Mouse (Mus musculus) myocyte (in vitro differentiated cells): ENCODE data around the gene Olfr110. TPM values are rescaled to one million over a fixed set of nuclear protein-coding genes. Genes with fewer than 3 reads are reported as not detected.
"Not testable (repeated sequence)": the region's sequence is repeated elsewhere in the genome, so short reads cannot be mapped to it uniquely, and the experiment has no call there.

ENCODE experiments used
- H3K27me3 ChIP-seq: one replicate; pipeline ENCODE4 v1.6.1; 2011; ENCODE audit not compliant: control insufficient read depth, insufficient read depth, insufficient read length
- H3K36me3 ChIP-seq: one replicate; pipeline ENCODE4 v1.6.1; 2011; ENCODE audit not compliant: control insufficient read depth, insufficient read depth
- H3K4me2 ChIP-seq: one replicate; pipeline ENCODE4 v1.6.1; 2011; ENCODE audit warnings: low read depth, control low read depth
- H3K4me3 ChIP-seq: one replicate; pipeline ENCODE4 v1.5.1; 2011; ENCODE audit warnings: mild to moderate bottlenecking, control low read depth, moderate library complexity
- H3K79me2 ChIP-seq: one replicate; pipeline ENCODE4 v1.6.1; 2011; ENCODE audit not compliant: control insufficient read depth, insufficient read depth
- H3ac ChIP-seq: one replicate; pipeline ENCODE4 v1.6.1; 2011; ENCODE audit not compliant: control insufficient read depth, insufficient read length
- CEBPB ChIP-seq: IDR thresholded peaks from 2 replicates; pipeline ENCODE4 v1.6.1; 2011; ENCODE audit warnings: mild to moderate bottlenecking, moderate library complexity; ENCODE audit not compliant: poor library complexity, insufficient read depth, severe bottlenecking
- E2F4 ChIP-seq: IDR thresholded peaks from one replicate; pipeline ENCODE4 v1.6.1; 2011; ENCODE audit warnings: mild to moderate bottlenecking, control low read depth, moderate library complexity; ENCODE audit not compliant: insufficient read depth
- MAX ChIP-seq: IDR thresholded peaks from one replicate; pipeline ENCODE4 v1.6.1; 2011; ENCODE audit warnings: low read depth, mild to moderate bottlenecking, control low read depth
- MYOD1 ChIP-seq, 3 experiments: IDR thresholded peaks; one replicate each; pipeline ENCODE4 v1.6.1; 2011; ENCODE audit warnings: control low read depth in 2 of 3, low read depth in 2 of 3, mild to moderate bottlenecking in 2 of 3, moderate library complexity in 1 of 3; ENCODE audit not compliant: insufficient read length in 2 of 3, control insufficient read depth in 1 of 3
- MYOG ChIP-seq, 3 experiments: IDR thresholded peaks; one replicate each; pipeline ENCODE4 v1.6.1; 2011; ENCODE audit warnings: control low read depth in 2 of 3, low read depth in 2 of 3, mild to moderate bottlenecking in 2 of 3; ENCODE audit not compliant: insufficient read length in 2 of 3, control insufficient read depth in 1 of 3, insufficient read depth in 1 of 3
- POLR2A ChIP-seq: IDR thresholded peaks from one replicate; pipeline ENCODE4 v1.6.1; 2011; ENCODE audit warnings: low read depth, mild to moderate bottlenecking, control low read depth, moderate library complexity; ENCODE audit not compliant: insufficient read length
- POLR2AphosphoS2 ChIP-seq: IDR thresholded peaks from one replicate; pipeline ENCODE4 v1.6.1; 2011; ENCODE audit warnings: low read depth, control low read depth; ENCODE audit not compliant: insufficient read length
- REST ChIP-seq: IDR thresholded peaks from one replicate; pipeline ENCODE4 v1.6.1; 2011; ENCODE audit warnings: mild to moderate bottlenecking, control low read depth, moderate library complexity; ENCODE audit not compliant: insufficient read depth, insufficient read length
- SRF ChIP-seq: IDR thresholded peaks from one replicate; pipeline ENCODE4 v1.6.1; 2011; ENCODE audit warnings: low read depth; ENCODE audit not compliant: control insufficient read depth, insufficient read length
- TCF12 ChIP-seq: IDR thresholded peaks from one replicate; pipeline ENCODE4 v1.6.1; 2011; ENCODE audit warnings: mild to moderate bottlenecking, control low read depth; ENCODE audit not compliant: poor library complexity, insufficient read depth, severe bottlenecking
- TCF3 ChIP-seq: IDR thresholded peaks from one replicate; pipeline ENCODE4 v1.6.1; 2011; ENCODE audit warnings: low read depth, control low read depth; ENCODE audit not compliant: insufficient read length
- USF1 ChIP-seq: IDR thresholded peaks from one replicate; pipeline ENCODE4 v1.6.1; 2011; ENCODE audit warnings: low read depth, mild to moderate bottlenecking, control low read depth, moderate library complexity
- polyA plus RNA-seq: library from polyadenylated mRNA; unstranded; fragments of >200 nt; fragmentation: generic; extraction: Trizol; gene quantifications from one replicate; pipeline ENCODE4 v1.2.1, GENCODE M21; 2012; ENCODE audit warnings: missing spikeins

Olfr110 gene
- polyA plus RNA-seq, 1 experiment = not detected

- no peak for TF ChIP-seq POLR2A
- no peak for TF ChIP-seq TCF12
- TF ChIP-seq USF1 = no peak
- TF ChIP-seq E2F4 = no peak
- no peak for TF ChIP-seq CEBPB
- TF ChIP-seq MYOD1 (IDR thresholded peaks at IDR 0.05; ENCODE audit: control insufficient read depth in 1 of 3, insufficient read length in 2 of 3, low read depth in 2 of 3) = no peak
- no peak for TF ChIP-seq SRF
- no peak for TF ChIP-seq MAX
- no peak for TF ChIP-seq POLR2AphosphoS2
- TF ChIP-seq MYOG (IDR thresholded peaks at IDR 0.05; ENCODE audit: control insufficient read depth in 1 of 3, insufficient read depth in 1 of 3, insufficient read length in 2 of 3, low read depth in 2 of 3) = no peak
- TF ChIP-seq TCF3 = no peak
- no peak for TF ChIP-seq REST
- H3K27me3 ChIP-seq = no peaks in the 10 kb centered on the region
- no peak within 1 kb of the TSS for H3ac ChIP-seq
- H3K36me3 ChIP-seq = no peaks in the 10 kb centered on the region
- no peaks in the 10 kb centered on the region for H3K79me2 ChIP-seq
- H3K4me3 ChIP-seq = no peak within 1 kb of the TSS
- no peak within 1 kb of the TSS for H3K4me2 ChIP-seq
Measured at GRCm38 (mm10) chr17:37507730-37508129, 15.5 kb downstream of the Olfr110 start, which contains the start of gene Olfr111. Olfr111 (plus strand) TSS chr17:37508030.

DNA sequence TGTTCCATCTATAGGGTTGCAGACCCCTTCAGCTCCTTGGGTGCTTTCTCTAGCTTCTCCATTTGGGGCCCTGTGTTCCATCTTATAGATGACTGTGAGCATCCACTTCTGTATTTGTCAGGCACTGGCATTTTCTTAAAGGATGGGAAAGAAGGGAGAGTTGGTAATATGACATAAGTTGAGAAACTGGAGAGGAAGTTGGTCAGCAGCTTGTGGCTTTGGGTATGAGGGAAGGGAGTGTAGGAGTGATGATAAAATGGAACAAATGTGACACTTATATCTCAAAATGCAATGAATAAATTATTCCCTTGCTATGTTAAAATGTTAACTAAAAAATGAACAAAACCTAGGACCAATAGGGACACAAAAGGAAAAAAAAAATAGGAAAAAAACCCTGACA lies 32.3 kb downstream of the Olfr110 start:
- not testable (repeated sequence) for H3K79me2 ChIP-seq, H3K36me3 ChIP-seq, H3ac ChIP-seq, H3K27me3 ChIP-seq, H3K4me3 ChIP-seq, H3K4me2 ChIP-seq

DNA sequence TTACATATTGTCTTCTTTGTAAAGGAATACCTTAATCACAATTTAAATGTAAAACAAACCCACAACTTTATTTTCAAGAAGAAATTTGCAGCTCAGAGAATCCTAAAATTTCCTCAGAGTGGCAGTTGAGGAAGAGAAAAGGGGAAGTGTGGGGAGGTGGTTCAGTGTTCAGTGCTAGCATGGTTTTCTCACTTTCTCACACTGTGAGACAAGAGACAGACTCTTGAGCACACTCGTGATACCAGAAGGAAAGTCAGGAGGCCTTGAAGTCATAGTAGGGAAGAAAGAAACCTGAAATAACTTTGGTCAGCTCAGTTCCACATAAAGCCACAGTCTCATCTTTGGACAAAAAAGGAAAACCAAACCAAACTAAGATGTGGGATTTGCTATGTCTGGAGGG lies 33.2 kb downstream of the Olfr110 start:
- not testable (repeated sequence) for H3K36me3 ChIP-seq, H3K27me3 ChIP-seq, H3K4me2 ChIP-seq, H3ac ChIP-seq, H3K79me2 ChIP-seq, H3K4me3 ChIP-seq

DNA sequence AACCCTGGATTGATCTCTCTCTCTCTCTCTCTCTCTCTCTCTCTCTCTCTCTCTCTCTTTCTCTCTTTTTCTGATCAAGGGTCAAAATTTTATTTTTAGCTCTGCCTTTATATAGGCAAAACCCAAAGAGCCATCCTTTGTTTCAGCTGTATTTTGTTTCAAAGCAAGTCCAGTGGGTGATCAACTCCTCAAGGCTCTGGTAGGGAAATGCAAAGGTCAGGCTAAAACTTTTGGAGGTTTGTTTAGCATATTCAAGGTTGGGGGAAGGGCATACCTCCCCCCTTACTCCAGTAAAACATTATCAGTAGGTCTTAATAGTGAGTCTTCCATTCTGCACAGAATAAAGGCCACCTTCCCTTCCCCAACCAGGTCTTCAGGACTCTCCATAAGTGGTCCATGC lies 42.9 kb downstream of the Olfr110 start:
- Histone ChIP-seq H3K27me3 (no peaks in the 10 kb centered on the region), H3K79me2 (no peaks in the 10 kb centered on the region), H3K4me2 (no peak overlapping the region), H3K36me3 (no peaks in the 10 kb centered on the region), H3K4me3 (no peak overlapping the region), H3ac (no peak overlapping the region)
- TF ChIP-seq E2F4 (no peak), POLR2A (no peak), CEBPB (no peak)

DNA sequence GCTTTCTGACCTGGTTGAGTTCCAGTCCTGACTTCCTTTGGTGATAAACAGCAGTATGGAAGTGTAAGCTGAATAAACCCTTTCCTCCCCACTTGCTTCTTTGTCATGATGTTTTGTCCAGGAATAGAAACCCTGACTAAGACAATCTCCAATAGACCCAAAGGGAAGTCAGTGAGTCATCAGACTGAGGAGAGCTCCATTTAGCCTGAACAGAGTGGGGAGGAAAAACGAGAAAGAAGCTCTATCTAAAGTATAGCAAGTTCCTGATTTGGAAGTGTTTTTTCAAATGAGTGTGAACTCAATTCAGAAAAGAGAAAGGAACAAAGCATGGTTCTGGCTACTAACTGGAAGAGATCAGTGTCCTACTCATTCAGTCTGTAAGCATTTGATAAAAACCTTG lies 46.1 kb downstream of the Olfr110 start:
- not testable (repeated sequence) for H3K79me2 ChIP-seq, H3K36me3 ChIP-seq, H3K4me3 ChIP-seq, H3K4me2 ChIP-seq, H3ac ChIP-seq, H3K27me3 ChIP-seq

- Histone ChIP-seq H3K4me2 (no peak overlapping the region), H3ac (no peak overlapping the region), H3K27me3 (no peaks in the 10 kb centered on the region), H3K36me3 (no peaks in the 10 kb centered on the region), H3K79me2 (no peaks in the 10 kb centered on the region), H3K4me3 (no peak overlapping the region)
- TF ChIP-seq TCF12 = no peak
- TF ChIP-seq E2F4 = no peak
- TF ChIP-seq USF1 = no peak
- no peak for TF ChIP-seq MYOD1 (IDR thresholded peaks at IDR 0.05; ENCODE audit: control insufficient read depth in 1 of 3, insufficient read length in 2 of 3, low read depth in 2 of 3)
- TF ChIP-seq SRF = no peak
- no peak for TF ChIP-seq TCF3
- no peak for TF ChIP-seq POLR2A
- no peak for TF ChIP-seq CEBPB
- TF ChIP-seq MYOG (IDR thresholded peaks at IDR 0.05; ENCODE audit: control insufficient read depth in 1 of 3, insufficient read depth in 1 of 3, insufficient read length in 2 of 3, low read depth in 2 of 3) = no peak
- no peak for TF ChIP-seq REST
- TF ChIP-seq POLR2AphosphoS2 = no peak
- TF ChIP-seq MAX = no peak
Measured at GRCm38 (mm10) chr17:37541454-37542119, 49.3 kb downstream of the Olfr110 start.
